Mouse (Mus musculus) heart, adult 2 months (tissue): ENCODE data around the gene Gm6370. TPM values are rescaled to one million over a fixed set of nuclear protein-coding genes. Genes with fewer than 3 reads are reported as not detected.
"Not testable (repeated sequence)": the region's sequence is repeated elsewhere in the genome, so short reads cannot be mapped to it uniquely, and the experiment has no call there.

ENCODE experiments used
- DNase-seq, 2 experiments: peaks; one replicate each; pipeline ENCODE4 v3.0.0; 2021
- H3K27ac ChIP-seq: fragments of 200-600 bp; 2 replicates; pipeline ENCODE4 v1.8.1; 2022
- H3K27me3 ChIP-seq: fragments of 200-500 bp; 2 replicates; pipeline ENCODE4 v1.6.1; 2012; ENCODE audit warnings: mild to moderate bottlenecking, low read length, inconsistent platforms, mixed read lengths; ENCODE audit not compliant: control insufficient read depth, insufficient read depth
- H3K36me3 ChIP-seq: fragments of 200-500 bp; 2 replicates; pipeline ENCODE4 v1.6.1; 2012; ENCODE audit warnings: low read length, inconsistent platforms; ENCODE audit not compliant: control insufficient read depth, insufficient read depth
- H3K4me1 ChIP-seq: fragments of 200-500 bp; 2 replicates; pipeline ENCODE4 v1.6.1; 2011; ENCODE audit warnings: low read length; ENCODE audit not compliant: control insufficient read depth, insufficient read depth
- H3K4me3 ChIP-seq: fragments of 200-600 bp; 2 replicates; pipeline ENCODE4 v1.8.1; 2022
- H3K79me2 ChIP-seq: fragments of 200-500 bp; replicated peaks from 2 replicates; pipeline ENCODE4 v1.6.1; 2012; ENCODE audit warnings: mild to moderate bottlenecking, inconsistent platforms, low read length, moderate library complexity, mixed read lengths; ENCODE audit not compliant: control insufficient read depth, insufficient read depth
- H3K9ac ChIP-seq: fragments of 200-500 bp; 2 replicates; pipeline ENCODE4 v1.6.1; 2012; ENCODE audit warnings: low read depth, mild to moderate bottlenecking, control low read depth, inconsistent platforms, low read length, mixed read lengths
- CTCF ChIP-seq: fragments of 200-600 bp; IDR thresholded peaks from 2 replicates; pipeline ENCODE4 v1.8.1; 2022; ENCODE audit warnings: antibody characterized with exemption, mild to moderate bottlenecking, moderate library complexity
- WGBS: fragments of 180-500 bp; shearing (Covaris S2); methylation state at CpG from one replicate; pipeline ENCODE4 v1.1.7; 2018; 5-methylcytosine and 5-hydroxymethylcytosine counted together
- intact Hi-C: fragments of 180-260 bp; cut with DNase I; formaldehyde crosslinking; loops from one replicate; pipeline ENCODE4 v1.15.1; 2025
- polyA plus RNA-seq: library from polyadenylated mRNA; depleted of rRNA; stranded (reverse); fragments of >200 nt; gene quantifications from 2 replicates; pipeline ENCODE4 v1.2.3, GENCODE M21; 2012; rRNA removed
- total RNA-seq, 2 experiments: library from RNA; stranded (reverse); gene quantifications; 2 replicates each; pipeline ENCODE4 v1.2.3; 2021

The Gm6370 gene
- total and polyA plus RNA-seq, 3 experiments, result not detected

GRCm38 (mm10) chr5:146488959-146489358 is 2.2 kb upstream of the Gm6370 start:
- H3K79me2 ChIP-seq, H3K4me1 ChIP-seq, H3K4me3 ChIP-seq, H3K9ac ChIP-seq, H3K27ac ChIP-seq, H3K36me3 ChIP-seq, intact Hi-C loops, H3K27me3 ChIP-seq: not testable (repeated sequence)
- 5% methylated on average over 3 of the region's 4 CpGs for WGBS
- TF ChIP-seq CTCF, result peak; percentile 49
- DNase-seq, result peak in 1 of 2 experiments; percentile 7

- WGBS, result no CpG with 5 or more reads among the region's 5 CpGs
- H3K4me1 ChIP-seq, H3K27ac ChIP-seq, H3K4me3 ChIP-seq, H3K36me3 ChIP-seq, intact Hi-C loops, H3K9ac ChIP-seq, DNase-seq, H3K79me2 ChIP-seq, H3K27me3 ChIP-seq: not testable (repeated sequence)
Measured at GRCm38 (mm10) chr5:146502099-146502498, 10.9 kb downstream of the Gm6370 start, which contains the start of gene 4930449I24Rik. Gene 4930449I24Rik (plus strand): TSS chr5:146502399.

DNA sequence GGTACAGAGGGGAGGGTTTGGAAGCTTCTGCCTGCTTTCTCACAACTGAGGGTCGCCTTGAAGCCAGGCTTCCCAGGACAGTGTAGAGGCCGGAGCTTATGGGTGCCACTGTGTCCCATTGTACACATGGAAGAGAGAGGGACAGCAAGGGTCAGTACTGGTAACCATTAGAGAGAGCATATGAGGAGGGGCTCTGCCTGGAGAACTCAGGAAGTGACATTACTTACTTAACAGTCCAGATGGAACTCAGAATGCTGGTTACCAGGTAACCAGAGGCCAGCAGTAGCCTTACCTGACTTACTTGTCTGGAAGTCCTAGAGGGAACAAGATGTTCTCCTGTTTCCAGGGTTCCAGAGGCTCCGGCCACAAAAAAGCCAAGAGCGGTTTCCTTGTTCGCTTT is 22.7 kb downstream of the Gm6370 start, which contains the start of gene Gm3402:
Gm3402 (plus strand) TSS at position 301 of the 400 bp plus-strand sequence.
- H3K4me3 ChIP-seq, H3K27me3 ChIP-seq, H3K4me1 ChIP-seq, H3K79me2 ChIP-seq, H3K9ac ChIP-seq, H3K36me3 ChIP-seq, intact Hi-C loops, DNase-seq, H3K27ac ChIP-seq: not testable (repeated sequence)
- 80% methylated on average over 1 of the region's 5 CpGs for WGBS

DNA sequence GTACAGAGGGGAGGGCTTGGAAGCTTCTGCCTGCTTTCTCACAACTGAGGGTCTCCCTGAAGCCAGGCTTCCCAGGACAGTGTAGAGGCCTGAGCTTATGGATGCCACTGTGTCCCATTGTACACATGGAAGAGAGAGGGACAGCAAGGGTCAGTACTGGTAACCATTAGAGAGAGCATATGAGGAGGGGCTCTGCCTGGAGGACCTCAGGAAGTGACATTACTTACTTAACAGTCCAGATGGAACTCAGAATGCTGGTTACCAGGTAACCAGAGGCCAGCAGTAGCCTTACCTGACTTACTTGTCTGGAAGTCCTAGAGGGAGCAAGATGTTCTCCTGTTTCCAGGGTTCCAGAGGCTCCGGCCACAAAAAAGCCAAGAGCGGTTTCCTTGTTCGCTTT is 34.3 kb downstream of the Gm6370 start, which contains the start of gene Gm3404:
Gm3404 (plus strand) TSS at position 301 of the 400 bp plus-strand sequence.
- H3K36me3 ChIP-seq, H3K9ac ChIP-seq, H3K27me3 ChIP-seq, H3K4me1 ChIP-seq, H3K79me2 ChIP-seq, H3K4me3 ChIP-seq, intact Hi-C loops, DNase-seq, H3K27ac ChIP-seq: not testable (repeated sequence)
- 86% methylated on average over 3 of the region's 3 CpGs for WGBS

- H3K4me1 ChIP-seq, H3K36me3 ChIP-seq, H3K27me3 ChIP-seq, intact Hi-C loops, H3K79me2 ChIP-seq, DNase-seq, H3K9ac ChIP-seq, H3K27ac ChIP-seq, H3K4me3 ChIP-seq: not testable (repeated sequence)
- WGBS, result 97% methylated on average over 3 of the region's 3 CpGs
Measured at GRCm38 (mm10) chr5:146537347-146537746, 46.2 kb downstream of the Gm6370 start, which contains the start of gene Gm3409. Gene Gm3409 (plus strand): TSS chr5:146537647.

Other genes with a start within 250 kb of the Gm6370 start
- gene Wasf3, start 106.4 kb upstream of the Gm6370 start, total RNA-seq, result under 1 TPM; 0.31 to 0.34 TPM
- 0.74 and 0.79 TPM in 2 replicates for gene Wasf3, start 106.4 kb upstream of the Gm6370 start, polyA plus RNA-seq
- not detected for gene Gm6408, start 9.4 kb upstream of the Gm6370 start, total RNA-seq
- gene Gm6408, start 9.4 kb upstream of the Gm6370 start, polyA plus RNA-seq, result not detected in 2 replicates
- not detected for gene 4930449I24Rik, start 11.0 kb downstream of the Gm6370 start, total RNA-seq
- gene 4930449I24Rik, start 11.0 kb downstream of the Gm6370 start, polyA plus RNA-seq, result not detected in 2 replicates
- gene Gm3402, start 22.8 kb downstream of the Gm6370 start, total RNA-seq, result not detected
- not detected in 2 replicates for gene Gm3402, start 22.8 kb downstream of the Gm6370 start, polyA plus RNA-seq
- not detected for gene Gm3404, start 34.4 kb downstream of the Gm6370 start, total RNA-seq
- gene Gm3404, start 34.4 kb downstream of the Gm6370 start, polyA plus RNA-seq, result not detected in 2 replicates
- not detected for gene Gm3409, start 46.3 kb downstream of the Gm6370 start, total RNA-seq
- not detected in 2 replicates for gene Gm3409, start 46.3 kb downstream of the Gm6370 start, polyA plus RNA-seq
- not detected for gene Gm3415, start 64.8 kb downstream of the Gm6370 start, total RNA-seq
- not detected in 2 replicates for gene Gm3415, start 64.8 kb downstream of the Gm6370 start, polyA plus RNA-seq
- not detected for gene Gpr12, start 93.9 kb downstream of the Gm6370 start, total RNA-seq
- gene Gpr12, start 93.9 kb downstream of the Gm6370 start, polyA plus RNA-seq, result 0.27 TPM in 1 of 2 replicates, not detected in the other